Mouse (Mus musculus): Measurements from ENCODE around the gene Slc27a4.

Slc27a4 gene

DNA sequence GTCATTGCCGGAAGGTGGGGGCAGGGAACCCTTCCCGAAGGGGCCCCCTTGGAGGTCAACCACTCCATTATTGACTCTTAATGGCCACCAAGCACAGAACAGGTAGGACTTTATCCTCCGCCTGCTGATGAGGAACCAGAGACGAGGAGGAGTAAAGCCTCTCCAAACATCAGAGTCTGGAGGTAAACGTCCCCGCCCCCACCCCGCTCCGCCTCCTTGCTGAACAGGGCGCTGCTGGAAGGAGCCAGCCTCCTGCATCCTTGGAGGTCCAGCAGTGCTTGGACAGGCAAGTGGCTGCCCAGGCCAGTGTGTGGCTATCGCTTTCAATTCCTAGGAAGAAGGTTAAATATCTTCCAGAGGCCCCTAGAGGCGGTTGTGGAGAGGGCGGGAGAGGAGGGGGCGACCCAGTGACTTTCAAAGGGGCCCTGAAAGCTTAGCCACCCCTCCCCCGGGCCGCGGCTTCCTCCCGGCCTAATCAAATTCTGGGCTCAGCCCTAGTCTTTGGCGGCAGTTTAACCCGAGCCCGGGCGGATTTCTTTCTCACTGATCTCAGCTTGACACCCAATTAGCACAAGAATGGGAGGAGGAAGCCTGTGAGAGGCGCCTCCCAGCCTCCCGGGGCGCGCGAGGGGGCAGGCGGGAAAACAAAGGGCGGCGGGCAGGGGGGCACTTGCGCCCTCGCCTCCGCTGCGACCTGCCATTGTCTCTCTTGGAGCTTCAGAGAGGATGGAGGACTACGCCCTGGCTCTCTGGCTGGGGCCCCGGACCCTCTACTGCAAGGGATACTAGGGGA is 17.8 kb downstream of the Slc27a4 start, which contains the start of gene Urm1:
Gene Urm1, plus strand, starts transcription at position 51 of the 793 bp plus-strand sequence.
- in situ Hi-C loops (cut with MboI, MseI): no loop called here

DNA sequence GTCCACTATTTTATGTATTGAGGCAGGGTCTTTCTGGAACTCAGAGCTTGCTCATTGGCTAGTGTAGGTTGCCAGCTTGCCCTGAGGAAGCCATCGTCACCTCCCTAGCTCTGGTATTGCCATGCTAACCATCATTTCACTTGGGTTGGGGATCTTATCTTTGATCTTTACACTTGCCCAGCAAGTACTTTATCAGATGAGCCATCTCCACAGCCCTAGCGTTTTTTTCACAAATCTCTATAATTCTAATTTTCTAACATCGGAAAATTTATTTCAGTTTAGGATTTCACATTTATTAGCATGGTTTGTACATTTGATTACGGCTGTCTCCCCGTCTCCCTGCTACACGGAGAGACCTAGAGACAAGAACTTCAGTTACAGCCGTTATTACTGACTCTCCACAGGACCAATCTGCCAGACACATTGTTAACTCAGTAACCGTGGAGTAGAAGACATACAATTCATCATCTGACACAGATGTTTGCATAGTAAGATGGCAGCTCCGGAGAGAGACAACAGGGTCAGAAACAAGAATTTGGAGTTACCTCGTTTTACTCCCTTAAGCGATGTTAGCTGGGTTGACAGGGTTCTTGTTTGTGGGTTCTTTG is 24.0 kb downstream of the Slc27a4 start:
- in situ Hi-C loops (cut with MboI, MseI): no loop called here

DNA sequence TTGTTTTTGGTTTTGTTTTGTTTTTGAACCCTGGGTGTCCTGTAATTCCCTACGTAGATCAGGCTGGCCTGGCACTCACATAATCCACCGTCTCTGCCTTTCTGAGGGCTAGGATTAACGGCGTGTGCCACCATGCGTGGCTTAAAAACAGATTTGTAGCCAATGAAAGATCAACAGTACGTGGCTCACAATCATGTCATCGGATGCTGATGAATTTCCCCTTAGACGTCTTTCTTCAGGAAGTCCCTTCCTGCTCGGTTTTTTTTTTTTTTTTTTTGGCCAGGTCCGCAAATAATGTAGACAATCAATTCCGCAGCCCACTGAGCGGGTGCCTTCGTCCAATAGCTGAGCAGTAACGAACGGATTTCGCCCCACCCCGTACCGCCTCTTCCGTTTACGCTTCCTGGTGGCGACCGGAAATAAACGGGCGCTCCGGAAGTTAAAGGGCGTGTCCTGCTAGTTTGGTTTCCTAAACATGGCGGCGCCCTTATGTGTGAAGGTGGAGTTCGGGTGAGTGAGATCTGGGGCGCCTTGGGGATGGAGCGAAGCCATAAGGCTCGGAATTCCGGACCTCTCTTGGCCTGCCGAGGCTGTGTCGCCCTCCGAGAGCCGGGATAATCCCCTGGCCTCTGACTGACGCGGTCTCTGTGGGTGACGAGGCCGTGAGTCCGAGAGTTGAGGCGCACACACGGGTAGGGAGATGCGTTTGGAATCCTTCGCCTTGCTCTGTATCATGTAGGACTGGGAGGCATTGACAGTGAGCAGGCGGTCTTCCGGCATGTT is 24.7 kb downstream of the Slc27a4 start:
- in situ Hi-C loops (cut with MboI, MseI): no loop called here

DNA sequence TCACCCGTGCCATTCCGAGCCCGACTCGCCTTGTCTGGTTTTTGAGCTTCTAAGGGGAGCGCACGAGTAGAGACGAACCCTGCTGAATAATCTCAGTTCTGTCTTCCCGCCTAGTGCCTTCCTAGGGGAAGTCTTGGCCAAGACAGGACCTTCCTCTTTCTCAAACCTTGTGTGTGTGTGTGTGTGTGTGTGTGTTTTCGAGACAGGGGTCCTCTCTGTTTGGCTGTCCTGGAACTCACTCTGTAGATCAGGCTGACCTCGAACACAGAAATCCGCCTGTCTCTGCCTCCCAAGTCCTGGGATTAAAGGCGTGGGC is 25.2 kb downstream of the Slc27a4 start:
- in situ Hi-C loops (cut with MboI, MseI): no loop called here

DNA sequence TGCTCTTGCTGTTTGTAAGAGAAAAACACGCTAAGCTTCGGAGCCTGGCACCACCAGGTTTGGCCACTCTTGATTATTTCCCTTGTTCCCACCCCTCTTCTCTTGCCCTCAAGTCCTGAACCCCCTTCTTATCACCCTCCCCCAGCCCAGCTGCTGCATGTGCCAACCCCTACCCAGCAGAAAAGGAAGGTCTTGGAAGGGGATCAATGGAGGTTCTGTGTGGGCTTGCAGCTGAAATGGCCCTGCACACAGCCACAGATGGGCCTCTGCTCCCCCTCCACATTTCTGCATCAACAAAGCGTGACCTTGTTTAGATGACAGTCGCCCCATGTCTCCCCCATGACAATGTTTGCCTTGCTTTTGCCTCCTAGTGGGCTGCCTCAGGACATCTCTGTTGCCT is 28.7 kb downstream of the Slc27a4 start:
- in situ Hi-C loops (cut with MboI, MseI): no loop called here

DNA sequence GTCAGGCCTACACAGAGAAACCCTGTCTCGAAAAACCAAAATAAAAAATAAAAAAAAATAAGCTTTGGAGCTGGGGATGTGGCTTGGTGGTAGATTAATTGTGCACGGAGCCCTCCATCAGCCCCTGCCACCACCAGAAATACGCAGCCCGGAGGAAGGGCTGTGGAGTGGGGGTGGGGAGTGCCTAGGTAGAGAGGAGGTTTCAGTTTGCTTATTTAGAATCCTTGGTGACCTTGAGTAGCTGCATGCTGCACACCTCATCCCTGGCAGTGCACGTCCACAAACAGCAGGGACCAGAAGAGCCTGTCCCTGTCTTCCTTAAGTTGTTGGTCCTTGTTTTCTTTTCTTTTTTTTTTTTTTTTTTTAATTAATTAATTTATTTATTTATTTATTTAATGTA is 31.4 kb downstream of the Slc27a4 start:
- in situ Hi-C loops (cut with MboI, MseI): no loop called here

DNA sequence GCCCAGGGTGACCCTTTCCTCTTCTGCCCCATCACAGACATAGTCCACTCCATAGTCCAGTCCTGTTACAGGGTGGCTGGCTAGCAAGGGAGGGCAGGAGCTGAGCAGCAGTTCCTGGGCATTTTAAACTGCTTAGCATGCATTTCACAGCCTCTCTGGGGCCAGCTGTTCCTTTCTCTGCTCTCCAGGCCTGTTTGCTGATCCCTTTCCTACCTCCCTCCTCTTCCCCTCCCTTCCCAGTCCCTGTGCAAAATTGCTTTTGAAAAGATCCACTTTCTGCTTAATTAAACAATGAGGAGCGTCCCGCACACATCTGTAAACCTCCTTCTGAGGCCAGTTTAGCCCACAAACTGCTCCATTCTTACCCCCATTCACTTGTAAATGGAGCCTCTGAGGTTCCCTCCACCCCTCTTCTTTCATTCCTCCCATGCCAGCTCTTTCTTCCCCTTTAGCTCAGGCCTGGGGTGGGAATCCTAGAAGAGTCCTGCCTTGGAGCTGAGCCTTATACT is 33.0 kb downstream of the Slc27a4 start:
- in situ Hi-C loops (cut with MboI, MseI): no loop called here

DNA sequence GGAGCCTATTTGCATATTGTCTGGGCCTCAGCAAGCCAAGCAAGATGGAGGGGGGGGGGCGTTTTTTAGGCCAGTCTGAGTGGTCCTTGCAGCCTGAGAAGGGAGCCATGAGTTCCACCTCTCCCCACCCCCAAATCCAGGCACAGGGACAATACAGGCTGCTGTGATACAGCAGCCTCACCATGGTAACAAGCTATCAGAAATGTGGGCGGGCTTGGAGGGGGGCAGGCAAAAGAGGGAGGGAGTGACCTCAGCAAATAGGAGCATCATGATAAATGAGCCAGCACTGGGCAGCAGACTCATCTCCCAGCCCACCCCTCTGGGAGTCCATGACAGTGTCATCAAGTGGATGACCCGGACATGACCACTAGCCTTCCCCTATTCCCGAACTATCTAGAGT is 37.0 kb downstream of the Slc27a4 start:
- in situ Hi-C loops (cut with MboI, MseI): no loop called here

DNA sequence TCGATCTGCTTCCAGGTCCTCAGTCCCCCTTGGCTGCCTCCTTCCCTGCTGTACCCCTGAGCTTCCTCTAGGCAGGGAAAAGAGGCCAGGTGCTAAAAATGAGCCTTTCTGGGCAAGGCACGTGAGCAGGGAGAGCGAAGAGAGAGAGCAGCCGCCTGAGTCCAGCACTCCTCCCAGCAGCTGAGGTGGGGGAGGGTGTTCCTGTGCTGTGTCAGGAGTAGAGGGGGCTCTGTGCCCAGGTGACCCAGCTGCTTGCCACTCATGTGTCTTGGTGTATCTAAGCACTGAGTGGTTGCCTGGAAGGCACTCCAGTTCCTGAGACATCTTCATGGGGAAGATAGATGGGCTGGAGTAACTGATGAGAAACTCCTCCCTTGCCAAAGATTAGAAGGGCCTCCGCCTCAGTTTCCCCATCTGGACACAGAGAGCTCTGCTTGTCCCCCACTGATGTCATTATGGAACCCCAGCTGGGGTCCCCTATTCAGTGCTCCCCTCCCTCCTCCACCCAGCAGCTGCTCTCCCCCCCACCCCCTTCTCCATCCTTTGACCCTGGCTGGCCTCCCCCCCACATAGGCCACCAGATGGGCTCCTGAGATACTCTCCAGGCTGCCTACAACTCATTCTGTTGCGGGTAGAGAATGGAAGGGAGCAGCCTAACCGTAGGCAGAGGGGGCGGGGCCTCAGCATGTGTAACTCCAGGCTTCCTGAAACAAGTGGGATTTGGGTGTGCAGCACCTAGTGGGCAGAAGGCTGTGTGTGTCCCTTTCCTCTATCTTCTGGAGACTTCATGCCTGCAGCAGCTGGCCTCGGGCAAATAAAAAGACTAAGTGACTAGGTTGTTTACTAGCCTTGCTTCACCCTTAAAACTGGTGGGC is 41.0 kb downstream of the Slc27a4 start:
- in situ Hi-C loops (cut with MboI, MseI): no loop called here

DNA sequence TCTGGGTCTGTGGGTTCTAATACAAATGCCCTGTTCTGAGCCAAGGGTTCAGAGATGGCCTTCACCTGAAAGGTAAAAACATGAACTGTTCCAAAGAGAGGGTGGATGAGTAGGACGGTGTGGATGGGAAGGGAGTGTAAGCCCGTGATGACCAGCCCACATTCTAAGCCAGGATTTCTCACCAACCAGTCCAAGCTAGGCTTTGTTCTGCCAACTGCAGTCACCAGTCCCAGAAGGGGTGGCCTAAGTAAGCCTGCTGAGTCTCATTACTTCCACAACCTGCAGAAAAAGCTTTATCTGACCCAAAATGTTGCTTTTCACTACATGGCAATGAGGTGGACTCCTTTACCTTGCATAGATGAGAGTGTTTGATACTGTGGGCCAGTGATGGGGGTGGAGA is 41.7 kb downstream of the Slc27a4 start:
- in situ Hi-C loops (cut with MboI, MseI): no loop called here

DNA sequence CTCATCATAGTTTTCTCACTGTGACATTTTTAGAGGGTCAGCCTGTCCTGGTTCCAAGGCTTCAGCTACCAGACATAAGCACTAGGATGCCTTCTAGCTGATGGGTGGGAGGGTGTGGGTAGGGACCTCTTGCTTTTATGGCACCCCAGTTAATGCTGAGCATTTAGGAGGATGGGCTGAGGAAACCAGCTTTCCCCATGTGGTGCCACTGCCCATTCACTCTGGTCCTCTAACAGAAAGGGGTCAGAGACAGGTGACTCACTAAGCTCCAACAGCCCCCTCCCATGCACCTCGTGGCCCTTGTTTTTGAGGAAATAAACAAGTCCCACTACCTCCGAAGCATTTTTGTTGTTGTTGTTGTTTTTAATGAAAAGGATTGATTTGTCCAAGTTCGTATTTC is 42.2 kb downstream of the Slc27a4 start:
- in situ Hi-C loops (cut with MboI, MseI): no loop called here

DNA sequence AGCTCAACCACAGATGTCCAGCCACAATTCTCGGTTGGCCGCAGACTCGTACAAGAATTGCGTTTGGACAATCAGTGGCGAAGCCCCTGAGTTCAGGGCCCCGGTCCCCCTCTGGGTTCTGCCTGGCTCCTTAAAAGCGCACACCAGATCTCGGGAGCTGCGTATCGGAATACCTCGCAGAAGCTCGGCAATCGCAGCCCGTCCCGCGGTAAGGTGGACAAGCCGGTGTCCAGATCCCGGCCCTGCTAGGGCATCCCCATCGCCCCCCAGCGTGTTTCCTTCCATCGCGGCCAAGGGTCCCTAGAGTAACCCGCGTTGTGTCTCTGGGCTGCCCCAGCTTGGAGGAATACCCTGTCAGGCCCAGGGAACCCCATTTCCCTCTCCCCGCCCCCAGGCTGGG is 43.2 kb downstream of the Slc27a4 start:
- in situ Hi-C loops (cut with MboI, MseI): no loop called here

DNA sequence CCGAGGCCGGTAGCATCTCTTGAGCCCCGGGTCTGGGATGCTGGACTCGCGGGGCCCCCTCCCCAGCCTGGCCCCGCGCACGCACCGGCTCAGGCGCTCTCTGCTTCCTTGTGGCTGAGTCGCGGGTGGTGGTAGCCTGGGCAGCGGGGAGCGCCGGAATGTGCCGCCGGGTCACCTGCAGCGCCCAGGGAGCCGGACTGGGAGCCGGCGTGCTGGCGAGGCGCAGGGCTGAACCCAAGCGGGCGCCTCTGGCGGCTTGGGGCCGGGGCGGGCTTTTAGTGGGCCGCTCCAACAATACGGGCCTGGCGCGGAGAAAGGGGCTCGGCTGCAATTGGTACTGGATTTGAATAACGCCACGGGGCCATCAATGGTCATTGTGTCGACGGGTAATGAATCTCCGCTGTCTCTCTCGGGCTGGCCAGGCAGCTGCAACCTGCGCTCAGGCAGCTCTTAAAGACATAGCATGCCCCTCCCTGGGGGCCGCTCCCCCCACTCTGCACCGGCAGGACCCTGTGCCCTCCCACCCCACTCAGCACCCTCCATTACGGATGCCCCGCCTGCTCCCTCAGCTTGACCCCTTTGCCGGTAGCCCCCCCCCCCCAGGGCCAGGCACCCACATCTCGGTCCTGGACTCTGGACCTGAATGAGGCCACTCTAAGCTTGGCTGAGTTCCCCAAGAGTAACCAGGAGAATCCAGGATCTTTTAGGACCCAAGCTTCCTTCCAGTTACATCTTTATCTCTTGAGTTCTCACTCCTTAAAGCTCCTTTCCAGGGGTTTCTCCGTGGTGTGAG is 43.8 kb downstream of the Slc27a4 start:
- in situ Hi-C loops (cut with MboI, MseI): no loop called here

DNA sequence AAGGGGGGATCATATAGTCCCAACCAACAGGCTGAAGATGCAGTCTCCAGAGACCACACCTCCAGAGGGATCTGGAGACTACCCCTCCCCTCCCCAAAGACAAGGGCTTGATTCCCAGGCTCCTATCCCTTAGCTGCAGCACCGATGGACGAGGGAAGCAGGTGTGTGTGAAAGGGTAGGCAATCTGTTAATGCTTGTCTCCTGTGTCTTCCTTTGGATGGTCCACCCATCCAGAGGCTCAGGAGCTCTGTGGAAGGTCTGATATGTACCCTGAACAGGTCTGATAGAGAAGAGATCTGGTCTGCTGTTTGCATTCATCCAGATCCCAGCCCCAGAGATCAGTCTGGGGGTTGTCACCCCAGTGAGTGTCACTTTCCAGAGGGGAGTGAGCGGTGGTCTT is 44.5 kb downstream of the Slc27a4 start:
- in situ Hi-C loops (cut with MboI, MseI): no loop called here

DNA sequence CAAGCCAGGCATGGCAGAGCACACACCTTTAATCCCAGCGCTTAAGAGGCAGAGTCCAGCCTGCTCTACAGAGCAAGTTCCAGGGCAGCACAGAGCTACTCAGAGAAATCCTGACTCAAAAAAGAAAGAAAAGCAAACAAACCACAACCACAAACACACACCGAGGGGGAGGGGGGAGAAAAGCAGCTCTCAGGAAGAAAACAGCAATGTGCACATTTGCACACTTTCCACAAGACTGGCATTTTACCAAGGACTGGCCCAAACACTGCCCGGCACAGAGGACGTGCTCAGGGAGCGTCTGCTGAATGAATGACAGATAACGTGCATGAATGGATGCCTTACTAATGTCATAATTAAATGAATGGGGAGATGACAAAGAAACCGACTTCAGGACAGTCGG is 46.6 kb downstream of the Slc27a4 start:
- in situ Hi-C loops (cut with MboI, MseI): no loop called here

DNA sequence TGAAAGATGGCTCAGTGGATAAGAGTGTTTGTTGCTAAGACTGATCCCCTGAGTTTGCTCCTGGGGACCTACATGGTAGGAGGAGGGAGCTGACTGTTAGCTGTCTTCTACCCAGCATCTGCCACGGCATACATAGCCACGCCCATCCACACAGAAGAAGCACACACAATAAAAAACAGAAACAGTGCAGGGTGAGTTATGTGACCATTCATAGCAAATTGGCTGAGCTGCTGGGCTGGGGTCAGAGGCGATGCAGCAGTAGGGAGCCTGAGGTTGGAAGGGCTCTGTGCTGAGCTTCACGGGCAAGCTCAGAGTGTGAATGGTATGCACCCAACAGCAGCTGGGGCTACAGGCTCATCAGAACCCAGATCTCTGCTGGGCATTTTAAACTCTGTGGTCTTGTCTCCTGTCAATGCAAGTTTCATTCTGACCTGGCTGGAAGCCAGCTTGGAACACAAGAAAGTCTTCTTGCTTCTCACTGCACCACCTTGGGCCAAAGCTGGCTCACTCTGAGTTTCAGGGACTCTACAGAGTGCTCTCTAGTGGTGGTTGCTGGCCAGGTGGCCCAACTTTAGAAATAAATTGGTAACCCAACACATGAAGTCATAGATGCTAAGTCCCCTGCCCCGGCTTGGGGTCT is 47.5 kb downstream of the Slc27a4 start:
- in situ Hi-C loops (cut with MboI, MseI): no loop called here

DNA sequence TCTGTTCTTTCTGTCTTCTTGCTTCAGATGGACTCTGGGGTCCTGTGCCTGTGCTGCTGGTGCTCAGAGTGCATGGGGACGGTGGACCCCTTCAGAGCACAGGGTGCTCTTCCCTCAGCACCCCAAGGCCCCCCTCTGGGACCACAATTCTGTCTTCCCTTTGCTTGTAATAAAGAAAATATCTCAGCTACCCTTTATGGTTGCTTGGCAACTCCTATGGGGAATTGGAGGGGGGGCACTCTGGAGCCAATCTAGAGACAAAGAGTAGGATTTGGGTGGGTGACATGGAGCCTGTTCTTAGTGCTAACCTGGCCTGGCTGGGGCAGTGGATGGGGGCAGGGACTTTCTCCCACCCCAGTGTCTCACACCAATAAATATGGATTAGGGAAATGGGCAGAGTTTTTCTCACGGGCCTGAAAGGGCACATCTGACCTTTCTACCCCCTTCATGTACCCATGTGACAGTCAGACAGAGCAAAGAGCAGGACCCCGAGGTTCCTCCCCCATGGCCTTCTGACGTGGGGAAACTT is 50.6 kb downstream of the Slc27a4 start:
- in situ Hi-C loops (cut with MboI, MseI): no loop called here

DNA sequence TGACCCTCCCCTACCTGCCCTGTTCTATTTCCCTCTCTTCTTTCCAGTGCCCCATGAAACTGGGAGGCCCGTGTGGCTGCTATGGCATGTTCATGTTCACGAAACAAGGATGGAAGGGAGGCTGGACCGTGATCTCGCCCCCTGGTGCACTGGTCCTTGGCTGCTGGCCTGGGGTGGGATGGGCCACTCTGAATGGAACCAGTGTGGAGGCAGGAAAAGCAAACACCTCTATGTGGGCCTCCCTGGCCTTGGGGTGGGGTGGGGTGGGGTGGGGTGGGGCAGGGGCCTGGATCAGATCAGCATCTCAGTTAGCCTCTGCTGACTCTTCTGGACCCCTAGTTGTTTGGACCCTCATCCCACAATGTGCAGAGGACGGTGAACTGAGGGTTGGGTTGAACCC is 51.3 kb downstream of the Slc27a4 start:
- in situ Hi-C loops (cut with MboI, MseI): no loop called here

DNA sequence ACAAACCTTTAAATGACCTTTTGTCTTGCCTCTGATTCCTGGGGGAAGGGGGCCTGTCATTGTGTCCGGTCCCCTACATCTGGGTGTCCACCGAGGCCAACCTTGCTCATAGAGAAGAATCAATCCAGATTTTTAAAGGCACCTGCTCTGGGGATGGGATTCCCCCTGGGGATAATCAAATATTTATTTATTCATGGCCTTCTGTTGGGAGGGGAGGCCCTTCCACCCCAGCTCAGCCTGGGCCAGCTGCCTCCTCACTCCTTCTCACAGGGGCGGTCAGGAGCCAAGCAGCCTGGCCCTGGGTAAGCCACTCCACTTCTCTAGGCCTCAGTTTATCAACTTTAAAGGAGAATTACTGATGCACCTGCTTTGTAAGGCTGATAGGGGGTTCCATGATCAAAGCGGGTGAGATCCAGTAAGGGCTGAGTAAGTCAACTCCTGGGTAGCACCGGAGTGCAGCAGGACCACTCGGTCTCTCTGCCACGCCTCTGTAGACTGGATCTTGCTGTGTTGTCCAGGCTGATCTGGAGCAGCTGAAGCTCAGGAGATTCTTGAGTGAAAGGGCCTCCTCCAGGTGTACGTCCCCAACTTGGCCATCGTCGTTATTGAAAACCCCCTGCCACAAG is 53.3 kb downstream of the Slc27a4 start:
- in situ Hi-C loops (cut with MboI, MseI): no loop called here

Data from T-helper 1 cell (primary cell).